Mouse (Mus musculus): ENCODE data around the gene Prss57.

GRCm38 (mm10) chr10:79788386-79789158 is 2.2 kb downstream of the Prss57 start:
- peak; percentile 86 for TF ChIP-seq CTCF (IDR thresholded peaks at IDR 0.05; ENCODE audit: extremely low read depth, insufficient read depth, low read length)
- TF ChIP-seq POLR2A (IDR thresholded peaks at IDR 0.05; ENCODE audit: extremely low read depth, insufficient read depth, low read length) = no peak
